Mouse (Mus musculus): ENCODE results near the gene Fam186b.
"Not testable (repeated sequence)": the region's sequence is repeated elsewhere in the genome, so short reads cannot be mapped to it uniquely, and the experiment has no call there.

Gene Fam186b

DNA sequence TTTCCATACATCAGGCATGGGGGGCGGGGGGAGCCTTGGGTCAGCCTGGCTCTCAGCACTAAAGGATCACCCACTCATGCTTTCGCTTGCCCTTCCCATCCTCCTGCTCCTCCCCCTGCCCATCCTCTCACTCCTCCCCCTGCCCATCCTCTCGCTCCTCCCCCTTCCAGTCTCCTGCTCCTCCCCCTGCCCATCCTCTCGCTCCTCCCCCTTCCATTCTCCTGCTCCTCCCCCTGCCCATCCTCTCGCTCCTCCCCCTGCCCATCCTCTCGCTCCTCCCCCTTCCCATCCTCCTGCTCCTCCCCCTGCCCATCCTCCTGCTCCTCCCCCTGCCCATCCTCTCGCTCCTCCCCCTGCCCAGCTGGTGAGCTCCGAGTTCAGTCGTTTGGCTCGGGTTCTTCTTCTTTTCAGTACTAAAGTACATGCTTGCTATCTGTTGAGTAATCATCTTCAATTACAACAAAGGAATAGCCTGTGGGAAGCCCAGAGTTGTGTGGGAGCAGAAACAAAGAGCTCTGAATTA, 35.9 kb downstream of the Fam186b start:
- DNase-seq (ENCODE audit: low read depth, low spot score): peak; percentile 64

DNA sequence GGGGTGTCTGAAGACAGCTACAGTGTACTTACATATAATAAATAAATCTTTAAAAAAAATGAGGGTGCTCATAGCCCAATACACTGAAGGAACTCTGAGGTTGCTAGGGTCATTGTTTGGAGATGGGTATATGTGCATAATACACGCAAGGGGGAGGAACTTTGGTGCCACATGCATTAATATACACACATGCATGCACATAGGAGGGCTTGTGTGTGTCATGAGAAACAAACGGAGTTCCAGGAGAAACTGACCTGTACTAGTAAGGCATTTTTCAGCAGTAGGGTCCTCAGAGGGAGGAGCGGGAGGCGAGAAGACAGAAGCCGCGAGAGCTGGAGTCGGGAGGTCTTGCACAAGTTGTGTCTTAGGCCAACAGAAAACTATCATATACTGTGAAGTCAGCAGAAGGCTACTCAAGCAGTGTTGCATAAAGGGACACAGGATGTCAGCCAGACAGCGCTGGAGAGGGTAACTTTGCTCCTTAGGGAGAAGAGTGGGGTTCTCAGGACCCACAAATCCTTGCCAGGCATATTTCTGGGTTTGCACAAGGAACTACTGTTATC, 36.4 kb downstream of the Fam186b start:
- DNase-seq (ENCODE audit: low read depth, low spot score): no peak

DNA sequence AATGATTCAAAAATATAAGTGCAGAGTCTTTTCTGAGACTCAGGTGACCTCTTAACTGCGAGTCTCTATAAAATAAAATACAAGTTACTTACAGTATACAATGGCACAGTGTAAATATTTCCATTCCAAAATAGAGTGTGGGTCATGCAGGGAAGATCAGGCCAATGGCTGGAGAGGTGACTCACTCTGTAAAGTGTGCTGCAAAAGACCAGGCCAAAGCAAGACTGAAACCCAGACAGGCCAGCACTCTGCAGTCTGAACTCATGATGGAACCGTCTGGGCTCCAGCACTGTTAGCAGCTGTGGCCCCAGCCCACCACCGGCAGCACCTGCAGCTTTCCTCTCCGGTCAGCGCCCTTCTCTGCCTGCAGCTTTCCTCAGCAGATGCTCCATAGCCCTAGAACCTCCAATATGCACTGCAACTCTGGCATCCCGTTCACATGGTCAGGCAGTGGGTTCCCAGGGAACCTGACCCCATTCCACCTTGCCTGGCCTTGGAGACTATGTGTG, 40.4 kb downstream of the Fam186b start:
- no peak for DNase-seq (ENCODE audit: low read depth, low spot score)

DNA sequence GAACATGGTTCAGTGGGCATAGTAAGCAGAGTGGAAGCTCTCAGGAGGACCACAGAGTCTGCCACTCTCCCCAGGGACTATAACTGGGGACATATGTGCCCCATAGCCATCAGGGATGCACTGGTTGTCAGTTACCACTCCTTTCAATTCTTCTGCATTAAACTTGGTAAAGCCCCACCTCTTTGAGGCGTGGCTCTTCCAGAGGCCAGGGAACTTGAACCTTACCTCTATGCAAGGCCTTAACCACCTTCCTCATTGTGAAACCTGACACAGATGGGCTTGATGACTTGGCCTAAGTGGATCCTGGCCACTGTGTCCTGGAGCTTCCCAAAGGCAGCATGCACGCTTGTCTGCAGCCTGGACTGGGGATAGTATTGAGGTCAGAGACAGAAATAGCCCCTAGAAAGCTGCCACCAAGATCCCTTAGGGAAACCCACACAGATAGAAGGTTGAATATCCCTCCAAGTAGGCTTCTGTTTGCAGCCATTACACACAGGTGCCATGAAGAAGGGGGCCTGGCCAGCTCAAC, 41.1 kb downstream of the Fam186b start:
- no peak for DNase-seq (ENCODE audit: low read depth, low spot score)

DNA sequence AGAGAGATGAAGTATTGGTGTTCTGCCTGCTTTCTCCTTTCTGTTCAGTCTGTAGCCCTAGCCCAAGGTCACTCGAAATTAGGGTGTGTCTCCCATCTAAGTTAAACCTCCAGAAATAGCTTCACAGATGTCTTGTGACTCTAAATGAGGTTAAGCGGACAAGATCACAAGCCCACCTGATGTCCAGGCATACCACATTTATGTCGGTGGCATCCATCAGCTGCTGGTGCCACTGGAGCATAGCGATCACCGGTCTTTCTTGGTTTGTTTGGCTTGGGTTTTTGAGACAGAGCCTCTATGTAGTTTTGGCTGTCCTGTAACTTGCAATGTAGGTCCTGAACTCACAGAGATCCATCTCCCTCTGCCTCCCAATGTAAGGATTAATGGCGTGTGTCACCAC, 41.9 kb downstream of the Fam186b start:
- no peak for DNase-seq (ENCODE audit: low read depth, low spot score)

DNA sequence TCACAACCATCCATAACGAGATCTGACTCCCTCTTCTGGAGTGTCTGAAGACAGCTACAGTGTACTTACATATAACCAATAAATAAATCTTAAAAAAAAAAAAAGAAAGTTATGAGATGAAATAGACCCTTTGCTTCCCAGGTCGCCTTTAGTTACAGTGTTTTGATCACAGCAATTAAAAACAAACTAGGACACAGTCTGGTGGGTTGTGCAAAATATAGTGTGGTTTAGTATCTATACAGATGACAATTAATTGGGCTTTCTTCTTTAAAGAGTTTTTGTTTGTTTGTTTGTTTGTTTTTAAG, 42.6 kb downstream of the Fam186b start:
- not testable (repeated sequence) for DNase-seq (ENCODE audit: low read depth, low spot score)

DNA sequence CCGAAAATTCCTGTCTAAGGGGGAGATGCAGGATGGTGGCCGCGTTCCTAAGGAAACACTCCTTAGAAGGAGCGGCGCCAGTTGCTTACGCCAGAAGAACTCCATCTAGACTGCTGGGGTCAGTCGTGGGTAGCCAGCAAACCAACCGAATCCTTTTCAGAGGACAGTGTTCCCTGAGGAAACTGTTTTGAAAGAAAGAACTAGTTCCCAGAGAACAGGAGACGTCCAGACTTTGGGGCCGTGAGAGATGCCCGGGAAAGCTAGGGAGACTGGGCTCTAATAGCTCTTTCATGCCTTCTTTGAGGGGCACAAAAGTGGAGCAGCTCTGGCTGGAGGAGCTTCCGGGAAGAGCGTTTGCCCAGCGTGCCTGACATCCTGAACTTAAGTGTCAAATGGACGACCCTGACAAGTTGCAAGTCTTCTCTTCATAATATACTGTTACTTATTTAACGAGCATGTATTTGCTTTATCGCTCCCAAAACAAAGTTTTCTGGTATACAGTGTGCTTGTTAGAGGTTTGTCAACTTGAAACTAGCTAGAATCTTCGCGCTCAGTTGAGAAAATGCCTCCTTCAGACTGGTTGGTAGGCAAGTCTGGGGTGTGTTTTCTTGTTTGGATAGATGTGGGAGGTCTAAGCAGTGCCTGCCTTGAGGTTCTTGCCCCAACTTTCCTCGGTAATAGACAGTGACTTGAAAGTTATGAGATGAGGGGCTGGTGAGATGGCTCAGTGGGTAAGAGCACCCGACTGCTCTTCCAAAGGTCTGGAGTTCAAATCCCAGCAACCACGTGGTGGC, 43.1 kb downstream of the Fam186b start:
- DNase-seq (ENCODE audit: low read depth, low spot score): no peak

DNA sequence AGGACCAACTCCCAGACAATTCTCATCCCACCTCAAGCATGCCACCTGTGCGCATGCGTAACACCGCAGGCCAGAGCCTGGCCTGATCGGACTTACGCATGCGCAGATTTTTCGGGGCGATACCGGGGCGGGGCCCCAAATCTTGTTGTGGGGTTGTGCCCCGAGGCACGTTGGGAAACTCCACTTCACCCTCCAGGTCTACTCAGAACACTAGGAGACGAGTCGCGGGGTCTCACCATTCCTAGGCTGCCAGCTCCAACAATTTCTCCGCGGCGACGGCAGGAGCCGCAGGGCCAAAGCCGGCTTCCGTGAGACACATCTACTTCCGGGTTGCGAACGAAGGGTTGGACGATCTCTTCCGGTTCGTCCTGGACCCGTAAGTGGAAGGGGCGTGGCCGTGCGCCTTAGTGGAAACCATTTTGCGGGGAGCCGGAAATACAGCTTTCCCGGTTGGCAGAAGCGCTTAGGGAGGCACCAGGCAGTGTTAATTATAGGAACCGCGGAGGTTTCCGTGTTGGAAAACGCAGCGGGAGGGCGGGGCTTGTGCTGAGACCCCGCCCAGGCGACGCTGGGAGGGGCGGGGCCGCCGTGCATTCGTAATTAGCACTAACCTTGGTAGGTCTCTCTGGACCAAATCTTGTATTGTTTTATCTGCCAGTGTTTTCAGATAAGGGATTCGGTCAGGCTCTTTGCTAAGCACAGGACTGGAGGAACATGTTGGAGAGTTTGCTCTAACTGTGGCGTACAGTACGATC, 43.9 kb downstream of the Fam186b start, which contains the start of gene Mcrs1:
Gene Mcrs1 (minus strand): TSS at position 336 of the 755 bp plus-strand sequence.
- peak; percentile 93 for DNase-seq (ENCODE audit: low read depth, low spot score)

DNA sequence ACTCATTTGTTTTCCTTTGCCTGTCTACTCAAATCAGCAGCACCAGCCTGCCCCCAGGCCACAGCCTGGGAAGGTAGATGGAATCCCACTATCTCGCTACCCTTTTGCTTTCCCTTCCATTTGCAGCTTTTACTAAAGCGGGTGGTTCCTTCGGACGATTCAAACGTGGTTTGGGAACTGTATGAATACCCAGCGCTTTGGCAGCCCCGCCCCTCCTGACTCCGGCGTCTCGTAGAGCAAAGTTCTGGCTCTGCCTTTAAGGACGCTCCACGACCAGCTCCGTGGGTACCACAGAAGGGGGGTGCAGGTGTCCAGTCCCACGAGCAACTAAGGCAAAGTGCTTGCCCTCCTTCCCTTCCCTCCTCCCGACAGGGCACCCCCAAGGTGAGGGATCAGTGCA, 44.6 kb downstream of the Fam186b start:
- DNase-seq (ENCODE audit: low read depth, low spot score): not testable (repeated sequence)

DNA sequence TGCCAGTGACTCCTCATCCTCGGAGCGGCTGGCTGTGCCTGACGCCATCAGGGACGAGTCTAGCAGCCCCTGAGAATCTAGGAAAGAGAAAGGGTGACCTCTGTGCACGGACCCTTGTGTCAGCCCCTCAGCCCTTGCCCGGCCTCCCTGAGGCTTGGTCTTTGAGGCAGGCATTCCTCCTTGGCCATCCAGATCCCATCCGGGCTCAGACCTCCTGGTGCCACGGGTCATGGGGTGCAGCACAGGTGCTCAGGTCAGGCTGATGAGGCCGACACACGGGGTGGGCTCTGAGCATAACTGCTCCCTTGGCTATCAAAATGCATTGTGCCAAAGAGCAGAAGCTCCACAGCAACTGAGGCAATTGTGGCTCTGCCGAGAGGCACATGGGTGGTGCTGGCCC, 45.8 kb downstream of the Fam186b start:
- no peak for DNase-seq (ENCODE audit: low read depth, low spot score)

DNA sequence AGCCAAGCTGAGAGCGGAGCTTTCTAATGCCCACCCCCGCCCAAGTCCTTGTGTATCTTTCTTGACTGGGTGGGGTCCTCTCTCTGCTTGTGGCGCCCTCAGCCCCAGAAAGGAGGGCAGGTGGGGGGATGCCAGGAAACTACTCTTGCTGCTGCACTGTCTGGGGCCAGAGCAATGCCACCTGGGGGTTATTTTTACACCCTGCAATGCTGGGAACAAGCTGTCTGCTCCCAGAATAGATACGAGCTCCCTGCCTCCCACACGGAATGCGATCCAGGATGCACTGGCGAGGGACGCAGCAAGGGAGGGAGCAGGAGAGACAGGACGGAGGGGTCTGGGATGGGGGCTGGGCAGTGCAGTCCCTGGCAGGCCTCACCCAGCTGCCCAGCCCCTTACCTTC, 46.7 kb downstream of the Fam186b start:
- no peak for DNase-seq (ENCODE audit: low read depth, low spot score)

DNA sequence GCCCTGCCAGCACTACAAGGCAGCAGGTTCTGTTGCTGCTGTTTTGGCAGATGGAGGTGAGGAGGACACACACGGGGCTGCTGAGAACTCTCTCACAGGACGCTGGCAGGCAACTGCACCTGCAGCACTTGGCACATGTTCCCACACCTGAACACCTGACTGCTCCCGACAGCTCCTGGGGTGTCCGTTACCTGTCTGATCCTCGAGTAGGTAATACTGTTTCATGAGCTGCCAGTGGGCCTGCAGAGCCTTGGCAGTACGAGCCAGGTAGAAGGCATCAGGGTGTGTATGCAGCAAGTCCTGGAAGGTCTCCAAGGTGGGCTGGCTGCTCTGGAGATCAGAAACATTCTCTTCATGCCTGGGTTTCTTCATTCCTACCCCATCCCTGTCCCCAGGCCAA, 49.0 kb downstream of the Fam186b start:
- DNase-seq (ENCODE audit: low read depth, low spot score): not testable (repeated sequence)

DNA sequence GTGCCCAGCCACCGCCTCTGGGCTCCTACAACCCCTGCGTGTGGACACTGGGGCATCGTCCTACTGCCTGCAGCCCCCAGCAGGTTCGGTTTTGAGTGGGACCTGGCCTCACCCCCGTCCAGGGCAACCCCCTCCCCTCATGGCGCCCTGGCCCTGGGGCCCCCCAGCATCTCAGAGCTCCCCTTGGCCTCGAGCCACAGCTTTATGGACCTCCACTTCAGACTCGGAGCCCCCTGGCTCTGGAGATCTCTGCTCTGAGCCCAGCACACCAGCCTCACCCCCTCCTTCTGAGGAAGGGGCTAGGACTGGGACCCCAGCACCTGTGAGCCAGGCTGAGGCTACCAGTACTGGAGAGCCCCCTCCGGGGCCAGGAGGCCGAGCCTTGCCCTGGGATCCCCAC, 53.6 kb downstream of the Fam186b start:
- DNase-seq (ENCODE audit: low read depth, low spot score): no peak

DNA sequence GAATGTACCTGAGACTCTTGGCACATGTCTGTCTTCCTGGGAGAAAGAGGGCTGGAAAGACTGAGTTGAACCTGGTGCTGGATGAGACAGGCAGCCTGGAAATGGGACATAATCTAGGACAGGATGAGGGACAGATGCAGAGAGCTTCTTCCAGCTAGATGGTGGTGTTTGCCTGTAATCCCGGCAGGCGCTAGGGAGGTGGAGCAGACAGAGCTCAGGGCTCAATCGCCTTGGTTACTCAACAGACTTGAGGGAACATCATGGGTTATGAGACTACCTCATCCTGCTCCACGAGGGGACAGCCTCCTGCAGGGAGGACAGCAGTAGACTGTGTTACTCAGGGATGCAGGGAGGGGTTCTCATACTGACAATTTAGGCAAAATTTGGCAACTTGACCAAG, 54.4 kb downstream of the Fam186b start:
- no peak for DNase-seq (ENCODE audit: low read depth, low spot score)

DNA sequence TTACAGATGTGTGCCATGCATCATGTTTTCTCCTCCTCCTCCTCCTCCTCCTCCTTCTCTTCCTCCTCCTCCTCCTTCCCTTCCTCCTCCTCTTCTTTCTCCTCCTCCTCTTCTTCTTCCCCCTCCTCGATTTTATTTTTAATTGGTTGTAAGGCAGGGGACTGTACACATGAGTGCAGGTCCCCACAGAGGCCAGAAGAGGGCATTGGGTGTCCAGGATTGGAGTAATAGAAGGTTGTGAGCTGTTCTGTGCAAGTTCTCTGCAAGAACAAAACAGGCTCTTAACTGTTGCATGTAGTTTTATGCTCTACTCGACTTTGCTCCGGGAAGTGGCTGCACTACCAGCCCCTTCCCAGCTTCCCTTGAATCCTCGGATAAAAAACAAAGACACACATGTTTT, 55.6 kb downstream of the Fam186b start:
- DNase-seq (ENCODE audit: low read depth, low spot score): no peak

DNA sequence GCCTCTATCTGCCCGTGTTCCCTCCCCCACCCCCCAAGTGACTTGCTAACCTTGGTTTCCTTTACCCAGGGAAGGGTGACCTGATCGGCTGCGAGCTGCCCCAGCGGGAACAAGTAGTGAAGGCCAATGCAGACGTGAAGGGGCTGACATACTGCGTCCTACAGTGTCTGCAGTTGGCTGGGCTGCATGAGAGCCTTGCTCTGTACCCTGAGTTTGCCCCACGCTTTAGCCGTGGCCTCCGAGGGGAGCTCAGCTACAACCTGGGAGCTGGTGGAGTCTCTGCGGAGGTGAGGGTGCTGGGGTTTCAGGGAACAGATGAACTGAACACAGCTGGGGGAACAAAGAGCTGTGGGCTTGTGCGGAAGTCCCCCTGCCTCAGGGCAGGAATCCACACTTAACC, 57.7 kb downstream of the Fam186b start:
- no peak for DNase-seq (ENCODE audit: low read depth, low spot score)

DNA sequence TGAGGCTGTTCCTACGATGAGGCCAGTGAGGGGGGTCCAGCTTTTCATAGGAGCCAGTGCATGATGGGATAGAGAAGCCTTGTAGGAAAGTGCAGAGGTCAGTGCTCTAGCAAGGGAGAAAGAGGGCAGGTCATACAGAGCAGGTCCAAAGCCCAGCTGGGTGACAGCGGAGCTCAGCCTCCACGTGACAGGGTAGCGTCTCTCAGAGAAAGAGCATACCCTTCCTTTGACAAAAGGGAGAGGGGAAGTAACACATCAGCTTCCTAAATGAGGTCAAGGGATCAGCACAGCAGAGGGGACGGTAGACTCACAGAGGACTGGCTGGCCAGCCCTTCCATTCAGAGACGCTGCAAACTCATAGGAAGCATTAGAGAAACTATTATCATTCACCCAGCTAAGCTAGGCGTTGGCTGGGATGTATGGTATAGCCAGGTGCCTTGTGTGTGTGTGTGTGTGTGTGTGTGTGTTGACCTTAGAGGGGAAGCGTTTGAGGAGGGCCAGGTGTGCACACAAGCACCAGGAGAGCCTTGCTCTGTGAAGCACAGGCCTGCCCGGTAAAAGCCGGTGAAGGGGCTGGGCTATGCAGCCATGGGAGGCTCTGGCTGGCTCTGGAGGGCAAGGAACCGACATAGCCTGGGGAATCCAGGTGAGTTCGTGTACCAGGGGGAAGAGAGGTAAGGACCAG, 61.2 kb downstream of the Fam186b start:
- no peak for DNase-seq (ENCODE audit: low read depth, low spot score)

DNA sequence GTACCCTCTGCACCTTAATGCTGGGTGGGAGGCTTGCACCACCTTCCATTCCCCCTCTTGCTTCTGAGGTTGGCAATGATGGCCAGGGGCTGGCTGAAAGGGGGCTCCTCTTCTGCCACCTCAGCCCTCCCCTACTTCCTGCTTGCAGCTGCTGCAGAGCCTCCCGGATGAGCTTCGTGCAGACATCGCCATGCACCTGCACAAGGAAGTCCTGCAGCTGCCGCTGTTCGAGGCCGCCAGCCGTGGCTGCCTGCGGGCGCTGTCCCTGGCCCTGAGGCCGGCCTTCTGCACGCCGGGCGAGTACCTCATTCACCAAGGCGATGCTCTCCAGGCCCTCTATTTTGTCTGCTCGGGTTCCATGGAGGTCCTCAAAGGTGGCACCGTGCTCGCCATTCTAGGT, 62.0 kb downstream of the Fam186b start:
- no peak for DNase-seq (ENCODE audit: low read depth, low spot score)

DNA sequence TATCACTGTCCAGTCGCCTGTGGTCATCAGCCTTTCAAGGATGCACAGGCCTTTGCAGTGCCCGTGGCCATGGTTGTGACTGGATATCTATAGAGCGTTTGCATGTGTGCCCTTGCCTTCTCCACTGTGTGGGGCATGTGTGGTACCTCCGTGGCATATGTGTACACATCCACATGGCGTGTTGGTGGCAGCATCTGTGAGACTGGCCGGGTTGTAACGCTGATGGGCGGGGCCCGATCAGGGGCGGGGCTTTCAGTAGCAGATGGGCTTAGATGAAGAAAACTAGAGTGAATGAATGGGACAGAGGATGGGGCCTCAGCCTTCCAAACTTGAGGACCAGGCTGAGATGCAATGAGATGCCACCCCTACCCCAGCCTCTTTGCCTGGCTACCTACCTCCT, 63.7 kb downstream of the Fam186b start:
- no peak for DNase-seq (ENCODE audit: low read depth, low spot score)

DNA sequence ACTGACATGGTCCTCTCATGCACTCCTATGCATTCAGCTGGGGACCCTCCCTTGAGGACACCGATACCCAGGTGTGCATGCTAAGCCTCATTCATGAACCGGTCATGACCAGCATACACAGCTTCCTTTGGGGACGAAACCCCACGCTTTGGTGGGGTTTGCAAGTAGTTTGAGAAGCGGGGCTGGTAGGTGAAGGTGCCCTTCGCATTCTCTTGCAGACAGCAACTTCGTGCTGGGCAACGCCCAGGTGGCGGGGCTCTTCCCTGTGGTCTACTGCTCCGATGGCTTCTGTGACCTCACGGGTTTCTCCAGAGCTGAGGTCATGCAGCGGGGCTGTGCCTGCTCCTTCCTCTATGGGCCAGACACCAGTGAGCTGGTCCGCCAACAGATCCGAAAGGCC, 69.6 kb downstream of the Fam186b start:
- no peak for DNase-seq (ENCODE audit: low read depth, low spot score)

DNA sequence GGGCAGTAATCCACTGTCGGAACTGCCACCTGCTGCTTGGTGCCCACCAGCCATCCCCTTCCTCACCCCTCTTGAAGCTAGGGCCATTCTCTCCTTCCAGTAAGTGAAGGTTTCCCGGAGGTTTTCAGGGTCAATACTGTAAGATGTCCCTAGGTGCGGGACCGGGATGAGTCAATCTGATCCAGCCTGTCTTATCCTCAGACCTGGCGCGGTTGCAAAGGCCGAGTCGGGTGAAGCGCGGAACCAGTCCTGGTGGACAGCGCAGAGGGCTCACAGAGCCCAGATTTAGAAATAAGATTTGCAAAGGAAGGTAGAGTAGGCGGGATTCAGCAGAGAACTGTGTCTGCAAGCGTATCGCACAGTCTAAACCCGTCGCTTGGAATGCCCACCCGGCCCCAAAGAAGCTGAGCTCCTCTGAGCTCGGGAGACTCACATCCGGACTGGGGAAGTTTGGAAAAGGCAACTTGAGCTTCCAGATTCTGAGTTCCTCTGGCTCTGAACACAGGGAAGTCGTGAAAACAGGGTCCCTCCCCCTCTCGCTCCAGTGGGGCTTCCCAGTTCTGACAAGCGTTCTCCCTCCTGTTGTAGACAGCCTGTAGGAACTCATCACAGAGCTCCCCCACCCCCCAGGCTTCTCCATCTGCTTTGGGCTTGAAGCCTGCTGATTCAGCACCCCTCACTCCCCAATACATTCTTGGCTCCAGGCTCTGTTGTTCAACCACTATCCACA, 70.4 kb downstream of the Fam186b start:
- no peak for DNase-seq (ENCODE audit: low read depth, low spot score)

Data from WW6 (cell line).